Mouse (Mus musculus) liver, embryonic 15.5 days (tissue): ENCODE results near the gene Ldlr. TPM values are rescaled to one million over a fixed set of nuclear protein-coding genes. Genes with fewer than 3 reads are reported as not detected.

Experiments
- ATAC-seq: fragments of 200-750 bp; cut with Nextera tagmentation; 2 replicates; pipeline ENCODE4 v1.8.0; 2017; ENCODE audit warnings: moderate number of reproducible peaks, mild to moderate bottlenecking, moderate library complexity; ENCODE audit not compliant: insufficient read depth
- H3K27ac ChIP-seq: fragments of 300-500 bp; sonication (generic); replicated peaks from 2 replicates; pipeline ENCODE4 v1.5.1; 2015; ENCODE audit warnings: mild to moderate bottlenecking, inconsistent platforms
- H3K27me3 ChIP-seq: fragments of 300-500 bp; sonication (generic); 2 replicates; pipeline ENCODE4 v1.6.1; 2015; ENCODE audit warnings: mild to moderate bottlenecking, inconsistent platforms
- H3K36me3 ChIP-seq: fragments of 300-500 bp; sonication (generic); replicated peaks from 2 replicates; pipeline ENCODE4 v1.6.1; 2015; ENCODE audit warnings: moderate library complexity, mild to moderate bottlenecking, inconsistent platforms
- H3K4me1 ChIP-seq: fragments of 300-500 bp; sonication (generic); replicated peaks from 2 replicates; pipeline ENCODE4 v1.6.1; 2015; ENCODE audit warnings: inconsistent platforms
- H3K4me2 ChIP-seq: fragments of 300-500 bp; sonication (generic); 2 replicates; pipeline ENCODE4 v1.6.1; 2015; ENCODE audit warnings: moderate library complexity, mild to moderate bottlenecking, inconsistent platforms
- H3K4me3 ChIP-seq: fragments of 300-500 bp; sonication (generic); replicated peaks from 2 replicates; pipeline ENCODE4 v1.5.1; 2015; ENCODE audit warnings: mild to moderate bottlenecking, inconsistent platforms
- H3K9ac ChIP-seq: fragments of 300-500 bp; sonication (generic); 2 replicates; pipeline ENCODE4 v1.6.1; 2015; ENCODE audit warnings: moderate library complexity, mild to moderate bottlenecking, inconsistent platforms
- H3K9me3 ChIP-seq: fragments of 300-500 bp; sonication (generic); replicated peaks from 2 replicates; pipeline ENCODE4 v1.6.1; 2016; ENCODE audit warnings: inconsistent platforms
- WGBS: fragments of 180-500 bp; shearing (Covaris S2); methylation state at CpG from one replicate; pipeline ENCODE4 v1.1.7; 2015; ENCODE audit warnings: mixed read lengths; ENCODE audit not compliant: insufficient replicate concordance; 5-methylcytosine and 5-hydroxymethylcytosine counted together
- polyA plus RNA-seq: library from polyadenylated mRNA; unstranded; fragments of >200 nt; fragmentation: Nextera tagmentation; extraction: Ambion mirVana; gene quantifications from 2 replicates; pipeline ENCODE4 v1.2.1, GENCODE M21; 2015

Gene Ldlr
- 24.5 and 24.6 TPM in 2 replicates for polyA plus RNA-seq

DNA sequence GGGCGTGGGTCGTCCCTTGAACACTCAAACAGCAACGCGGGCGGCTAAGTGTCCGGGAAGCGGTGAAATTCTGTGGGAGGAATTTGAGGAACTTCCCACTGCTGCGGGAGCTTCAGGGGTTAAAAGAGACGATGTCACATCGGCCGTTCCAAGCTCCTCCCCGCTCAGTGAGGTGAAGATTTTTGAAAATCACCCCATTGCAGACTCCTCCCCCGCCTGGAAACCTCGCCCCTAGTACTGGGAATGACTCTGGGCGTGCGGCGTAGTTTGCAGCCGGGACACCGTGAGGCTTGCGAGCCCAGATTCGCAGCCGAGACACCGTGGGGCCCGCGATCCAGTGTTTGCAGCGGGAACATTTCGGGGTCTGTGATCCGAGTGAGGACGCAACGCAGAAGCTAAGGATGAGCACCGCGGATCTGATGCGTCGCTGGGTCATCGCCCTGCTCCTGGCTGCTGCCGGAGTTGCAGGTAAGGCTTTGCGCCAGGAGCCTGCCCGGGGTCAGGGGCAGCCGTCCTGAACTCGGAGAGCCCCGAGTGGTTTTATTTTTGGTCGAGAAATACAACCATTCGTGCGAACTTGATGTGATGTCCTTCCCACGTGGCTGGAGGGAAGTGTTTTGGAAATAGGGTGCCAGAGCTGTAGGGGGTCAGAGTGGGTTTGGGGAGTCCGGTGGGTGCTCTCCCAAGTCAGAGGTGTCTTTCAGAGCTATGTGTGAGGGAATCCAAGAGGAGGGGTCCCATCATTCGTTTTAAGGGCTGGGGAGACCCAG lies at the start of gene Ldlr:
TSS of gene Ldlr (plus strand) at position 107 of the 770 bp plus-strand sequence.
- ATAC-seq = peak; percentile 78
- peak within 1 kb of the TSS; percentile 95 for H3K4me2 ChIP-seq
- H3K9ac ChIP-seq = peak within 1 kb of the TSS; percentile 68
- H3K36me3 ChIP-seq = no peaks in the 10 kb centered on the region
- H3K27ac ChIP-seq = peak within 1 kb of the TSS; percentile 88
- no peaks in the 10 kb centered on the region for H3K9me3 ChIP-seq
- under 1% methylated on average over 47 of the region's 47 CpGs for WGBS
- no peaks in the 10 kb centered on the region for H3K27me3 ChIP-seq
- H3K4me1 ChIP-seq = peaks cover 70% of the 10 kb centered on the region
- peak within 1 kb of the TSS; percentile 70 for H3K4me3 ChIP-seq

DNA sequence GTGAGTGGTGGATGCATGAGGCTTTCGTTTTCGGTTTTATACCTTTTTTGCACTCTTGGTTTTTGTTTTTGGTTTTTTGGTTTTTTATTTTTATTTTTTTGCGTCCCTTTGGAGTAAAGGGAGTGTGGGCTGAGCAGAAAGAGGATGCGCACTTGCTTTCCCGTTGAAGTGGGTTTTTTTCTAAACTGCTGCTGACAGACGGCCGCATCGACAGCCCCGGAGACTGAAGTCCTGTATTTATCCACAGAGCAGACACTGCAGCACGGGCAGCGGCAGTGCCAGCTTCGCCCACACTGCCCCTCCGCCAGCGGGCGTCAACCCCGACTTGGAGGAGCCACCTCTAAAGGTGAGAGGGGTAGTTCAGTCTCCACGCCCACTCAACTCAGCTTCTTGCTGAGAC lies 45.6 kb upstream of the Ldlr start:
- H3K4me3 ChIP-seq = no peak overlapping the region
- no peak overlapping the region for H3K27ac ChIP-seq
- H3K36me3 ChIP-seq = peaks cover 93% of the 10 kb centered on the region
- no peaks in the 10 kb centered on the region for H3K9me3 ChIP-seq
- H3K27me3 ChIP-seq = no peaks in the 10 kb centered on the region
- ATAC-seq = no peak
- no peak overlapping the region for H3K4me2 ChIP-seq
- no peak overlapping the region for H3K9ac ChIP-seq
- WGBS = 90% methylated on average over 17 of the region's 17 CpGs
- no peaks in the 10 kb centered on the region for H3K4me1 ChIP-seq

DNA sequence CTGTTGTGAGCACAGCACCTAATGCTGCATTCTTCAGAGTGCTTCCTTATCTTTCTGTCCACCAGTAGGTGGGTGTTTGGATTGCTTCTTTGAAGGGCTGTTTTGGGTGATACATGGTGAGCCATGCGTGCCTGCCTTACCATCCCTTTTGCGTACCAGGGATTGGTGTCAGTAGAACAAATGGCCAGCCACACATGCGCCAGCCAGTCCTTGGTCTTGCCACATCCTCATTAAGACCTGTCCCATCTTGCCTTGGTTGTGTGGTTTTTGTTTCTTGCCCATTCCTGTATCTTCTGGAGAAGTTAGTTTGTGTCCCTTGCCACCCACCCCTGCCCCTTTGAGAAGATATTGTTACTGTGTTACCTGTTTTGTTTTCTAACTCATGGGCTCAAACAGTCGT lies 42.8 kb upstream of the Ldlr start:
- no peaks in the 10 kb centered on the region for H3K9me3 ChIP-seq
- no peak for ATAC-seq
- H3K9ac ChIP-seq = no peak overlapping the region
- no peaks in the 10 kb centered on the region for H3K27me3 ChIP-seq
- no peaks in the 10 kb centered on the region for H3K4me1 ChIP-seq
- H3K4me2 ChIP-seq = no peak overlapping the region
- no peak overlapping the region for H3K4me3 ChIP-seq
- peaks cover 93% of the 10 kb centered on the region for H3K36me3 ChIP-seq
- WGBS = 69% methylated on average over 4 of the region's 4 CpGs
- no peak overlapping the region for H3K27ac ChIP-seq

DNA sequence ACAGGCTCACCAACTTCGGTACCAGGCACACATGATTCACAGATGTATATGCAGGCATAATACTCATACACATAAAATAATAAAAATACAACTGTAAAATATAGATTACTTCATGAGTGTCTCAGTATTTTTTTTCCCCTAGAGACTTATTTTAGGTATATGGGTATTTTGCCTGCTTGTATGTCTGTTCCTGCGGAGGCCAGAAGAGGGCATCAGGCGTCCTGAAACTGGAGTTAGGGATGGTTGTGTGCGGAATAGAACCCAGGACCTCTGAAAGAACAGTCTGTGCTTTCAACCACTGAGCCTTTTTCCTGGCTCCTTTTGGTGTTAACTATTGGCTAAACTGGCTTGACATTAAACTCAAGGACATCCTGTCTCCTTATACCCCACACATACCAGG lies 40.5 kb upstream of the Ldlr start:
- WGBS = 81% methylated on average over 4 of the region's 4 CpGs
- Histone ChIP-seq H3K4me2 (no peak overlapping the region), H3K27me3 (no peaks in the 10 kb centered on the region), H3K36me3 (peaks cover 93% of the 10 kb centered on the region), H3K27ac (no peak overlapping the region), H3K4me3 (no peak overlapping the region), H3K4me1 (0 out of 2 replicates have a peak, but pooled peaks cover under 1% of the 10 kb centered on the region), H3K9ac (no peak overlapping the region), H3K9me3 (no peaks in the 10 kb centered on the region)
- no peak for ATAC-seq

DNA sequence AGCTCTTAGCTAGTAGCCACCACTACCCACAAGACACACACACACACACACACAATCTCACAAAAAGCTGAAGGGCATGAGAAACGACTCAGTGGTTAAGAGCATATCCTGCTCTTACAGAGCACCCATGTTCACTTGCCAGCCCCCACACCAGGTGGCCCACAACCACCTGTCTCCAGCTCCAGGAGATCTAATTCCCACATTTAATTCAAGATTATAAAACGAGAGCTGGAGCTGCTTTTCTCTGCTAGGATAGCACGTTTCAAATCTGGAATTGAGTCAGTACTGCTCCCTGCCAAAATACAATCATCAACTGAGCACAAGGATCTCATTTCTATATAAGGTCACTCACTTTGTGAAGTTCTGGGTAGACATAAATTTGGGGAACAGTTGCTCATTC lies 39.4 kb upstream of the Ldlr start:
- H3K4me2 ChIP-seq = no peak overlapping the region
- WGBS = 62% methylated on average over 3 of the region's 3 CpGs
- no peak overlapping the region for H3K9ac ChIP-seq
- no peak overlapping the region for H3K4me3 ChIP-seq
- H3K9me3 ChIP-seq = no peaks in the 10 kb centered on the region
- H3K36me3 ChIP-seq = peaks cover 93% of the 10 kb centered on the region
- H3K4me1 ChIP-seq = 0 out of 2 replicates have a peak, but pooled peaks cover 3% of the 10 kb centered on the region
- H3K27ac ChIP-seq = no peak overlapping the region
- no peak for ATAC-seq
- no peaks in the 10 kb centered on the region for H3K27me3 ChIP-seq

DNA sequence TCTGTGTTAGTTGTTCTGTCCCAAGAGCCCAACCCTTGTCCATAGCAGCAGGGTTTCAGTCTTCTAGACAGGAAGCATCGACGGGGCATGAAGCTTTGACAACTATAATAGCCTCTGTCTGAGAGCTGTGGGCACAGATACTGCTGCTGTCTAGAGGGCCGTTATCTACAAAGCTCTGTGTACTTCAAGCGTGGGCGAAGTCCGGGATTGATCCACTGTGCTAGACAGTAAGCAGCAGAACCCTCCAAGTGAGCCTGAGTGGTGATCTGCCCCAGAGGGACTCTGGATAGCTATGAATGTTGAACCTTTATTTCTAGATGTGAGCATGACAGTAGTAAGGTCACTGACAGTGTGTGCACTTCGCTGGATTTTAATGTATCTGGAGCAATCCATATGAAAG lies 34.7 kb upstream of the Ldlr start:
- Histone ChIP-seq H3K4me2 (no peak overlapping the region), H3K4me3 (no peak overlapping the region), H3K9ac (no peak overlapping the region), H3K27me3 (no peaks in the 10 kb centered on the region), H3K36me3 (peaks cover 98% of the 10 kb centered on the region), H3K9me3 (no peaks in the 10 kb centered on the region), H3K27ac (0 out of 2 replicates have a peak overlapping the region, but pooled peaks have one; percentile 0), H3K4me1 (0 out of 2 replicates have a peak, but pooled peaks cover 7% of the 10 kb centered on the region)
- WGBS = 79% methylated on average over 7 of the region's 7 CpGs
- ATAC-seq = peak; percentile 66

DNA sequence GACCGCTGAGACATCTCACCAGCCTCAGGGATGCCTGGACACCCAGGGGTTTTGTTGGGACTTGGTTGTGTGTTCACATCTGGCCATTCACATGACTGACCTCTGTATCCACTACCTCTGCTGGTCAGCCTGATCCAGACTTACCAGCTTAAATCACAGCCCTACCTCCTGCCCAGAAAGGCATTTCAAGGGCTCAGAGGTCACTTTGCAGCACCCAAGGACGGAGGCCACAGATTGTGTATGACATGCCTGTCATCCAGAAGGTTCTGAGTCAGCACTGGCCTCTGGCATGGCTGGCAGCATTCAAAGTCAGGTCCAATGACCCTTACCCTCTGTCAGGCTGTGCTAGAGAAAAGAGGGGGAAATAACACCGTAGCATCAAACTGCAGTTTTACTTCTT lies 33.3 kb upstream of the Ldlr start:
- H3K4me2 ChIP-seq = no peak overlapping the region
- WGBS = 85% methylated on average over 3 of the region's 3 CpGs
- 0 out of 2 replicates have a peak, but pooled peaks have one; percentile 16 for ATAC-seq
- H3K36me3 ChIP-seq = peaks cover 94% of the 10 kb centered on the region
- no peak overlapping the region for H3K4me3 ChIP-seq
- H3K27ac ChIP-seq = no peak overlapping the region
- H3K4me1 ChIP-seq = peaks cover 7% of the 10 kb centered on the region; the same call in 1 of the 2 replicates
- H3K27me3 ChIP-seq = no peaks in the 10 kb centered on the region
- no peaks in the 10 kb centered on the region for H3K9me3 ChIP-seq
- H3K9ac ChIP-seq = no peak overlapping the region

DNA sequence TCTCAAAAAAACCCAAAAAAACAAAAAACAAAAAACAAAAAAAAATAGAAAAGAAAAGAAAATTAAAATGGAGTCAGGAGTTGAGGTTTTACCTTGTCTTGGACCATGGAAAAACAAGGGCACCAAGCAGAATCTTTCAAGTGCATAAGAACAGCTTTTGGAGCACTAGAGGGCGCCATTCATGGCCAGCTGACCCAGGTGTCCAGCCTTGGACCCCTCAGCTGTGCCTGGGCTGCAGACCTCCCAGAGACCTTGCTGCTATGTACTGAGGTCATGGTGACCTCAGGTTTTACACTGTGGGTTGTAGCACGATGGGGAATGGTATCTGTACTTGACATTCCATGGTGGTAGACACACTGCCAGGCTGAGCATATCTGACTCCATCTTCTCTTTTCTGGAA lies 31.4 kb upstream of the Ldlr start:
- no peak overlapping the region for H3K4me3 ChIP-seq
- peaks cover 7% of the 10 kb centered on the region; the same call in 1 of the 2 replicates for H3K4me1 ChIP-seq
- peaks cover 85% of the 10 kb centered on the region for H3K36me3 ChIP-seq
- no peak overlapping the region for H3K9ac ChIP-seq
- 44% methylated on average over 2 of the region's 2 CpGs for WGBS
- no peaks in the 10 kb centered on the region for H3K27me3 ChIP-seq
- no peak overlapping the region for H3K4me2 ChIP-seq
- H3K9me3 ChIP-seq = no peaks in the 10 kb centered on the region
- no peak overlapping the region for H3K27ac ChIP-seq
- no peak for ATAC-seq

DNA sequence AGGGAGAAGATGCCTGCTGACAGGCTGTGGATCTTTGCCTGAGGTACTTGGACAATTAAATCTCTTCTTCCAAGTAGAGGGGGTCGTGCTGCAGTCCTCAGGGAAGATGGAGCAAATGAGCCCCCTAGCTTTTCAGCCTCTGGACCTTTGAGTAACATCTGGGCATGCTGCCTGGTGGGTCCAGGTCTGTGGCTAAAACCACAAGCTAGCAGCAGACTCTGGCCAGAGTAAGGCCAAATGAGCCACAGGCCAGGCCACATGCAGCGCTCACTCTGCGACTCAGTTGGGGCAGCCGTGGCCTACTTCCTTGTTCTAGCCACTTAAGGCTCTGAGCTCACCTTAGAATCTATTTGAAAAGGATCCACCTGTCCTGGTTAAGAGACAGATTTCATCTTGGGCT lies 30.8 kb upstream of the Ldlr start:
- no peaks in the 10 kb centered on the region for H3K27me3 ChIP-seq
- no peak overlapping the region for H3K9ac ChIP-seq
- H3K4me2 ChIP-seq = no peak overlapping the region
- no peak overlapping the region for H3K27ac ChIP-seq
- WGBS = 86% methylated on average over 4 of the region's 4 CpGs
- no peak overlapping the region for H3K4me3 ChIP-seq
- H3K4me1 ChIP-seq = peaks cover 7% of the 10 kb centered on the region; the same call in 1 of the 2 replicates
- H3K9me3 ChIP-seq = no peaks in the 10 kb centered on the region
- H3K36me3 ChIP-seq = peaks cover 85% of the 10 kb centered on the region
- no peak for ATAC-seq

DNA sequence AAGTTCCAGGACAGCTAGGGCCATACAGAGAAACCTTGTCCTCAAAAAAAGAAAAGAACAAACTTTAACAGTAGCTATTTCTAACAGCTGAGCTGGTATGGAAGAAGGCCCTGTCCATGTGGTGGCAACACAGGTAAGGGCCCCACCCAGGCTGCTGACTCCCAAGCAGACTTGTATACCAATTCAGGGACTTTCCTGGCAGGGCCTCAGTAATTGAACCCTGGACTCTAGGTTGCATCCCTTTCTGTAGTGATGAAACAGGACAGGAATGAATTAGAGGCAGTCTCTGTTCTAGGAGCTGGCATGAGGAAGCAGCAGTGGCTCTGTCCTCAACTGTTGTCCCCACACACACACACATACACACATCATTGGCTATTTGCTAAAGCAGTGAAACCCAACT lies 29.2 kb upstream of the Ldlr start:
- Histone ChIP-seq H3K4me1 (peaks cover 4% of the 10 kb centered on the region; the same call in 1 of the 2 replicates), H3K36me3 (peaks cover 75% of the 10 kb centered on the region), H3K27ac (no peak overlapping the region), H3K4me2 (no peak overlapping the region), H3K4me3 (no peak overlapping the region), H3K9ac (no peak overlapping the region), H3K27me3 (no peaks in the 10 kb centered on the region), H3K9me3 (no peaks in the 10 kb centered on the region)
- ATAC-seq = no peak

- no peaks in the 10 kb centered on the region for H3K9me3 ChIP-seq
- 81% methylated on average over 5 of the region's 5 CpGs for WGBS
- no peaks in the 10 kb centered on the region; the same call in 1 of the 2 replicates for H3K4me1 ChIP-seq
- no peak overlapping the region for H3K27ac ChIP-seq
- no peak overlapping the region for H3K4me3 ChIP-seq
- no peak overlapping the region for H3K4me2 ChIP-seq
- H3K36me3 ChIP-seq = peaks cover 74% of the 10 kb centered on the region
- no peaks in the 10 kb centered on the region for H3K27me3 ChIP-seq
- no peak for ATAC-seq
- no peak overlapping the region for H3K9ac ChIP-seq
Measured at GRCm38 (mm10) chr9:21695229-21695792, 28.0 kb upstream of the Ldlr start.
